Mouse (Mus musculus) urinary bladder, postnatal 10 days (tissue): ENCODE measurements around the gene Glmn.

Experiments used
- DNase-seq: peaks from one replicate; pipeline ENCODE4 v3.0.0; 2022; ENCODE audit warnings: low spot score

The Glmn gene

GRCm38 (mm10) chr5:107516087-107516486 is 81.6 kb downstream of the Glmn start:
- no peak for DNase-seq

GRCm38 (mm10) chr5:107515453-107515852 is 82.2 kb downstream of the Glmn start:
- no peak for DNase-seq

- no peak for DNase-seq
These were observed 84.1 kb downstream of the Glmn start for GRCm38 (mm10) chr5:107513583-107513982.

GRCm38 (mm10) chr5:107511326-107511725 is 86.4 kb downstream of the Glmn start:
- no peak for DNase-seq

- DNase-seq = no peak
These were observed 87.2 kb downstream of the Glmn start for GRCm38 (mm10) chr5:107510503-107510902.

- DNase-seq = no peak
These were observed 90.4 kb downstream of the Glmn start, which contains the start of gene Gm42669 for GRCm38 (mm10) chr5:107507321-107507720. TSS of gene Gm42669 (plus strand) at chr5:107507621.

- no peak for DNase-seq
These were observed 96.9 kb downstream of the Glmn start for GRCm38 (mm10) chr5:107500741-107501140.

- no peak for DNase-seq
These were observed 97.7 kb downstream of the Glmn start for GRCm38 (mm10) chr5:107499891-107500535.
